Mouse (Mus musculus) embryonic facial prominence, embryonic 14.5 days (tissue): ENCODE results near the gene Kcnmb3. TPM values are rescaled to one million over a fixed set of nuclear protein-coding genes. Genes with fewer than 3 reads are reported as not detected.

Experiments
- ATAC-seq: fragments of 200-750 bp; cut with Nextera tagmentation; 2 replicates; pipeline ENCODE4 v1.8.0; 2017; ENCODE audit warnings: low read depth, moderate number of reproducible peaks, moderate TSS enrichment
- DNase-seq: peaks from one replicate; pipeline ENCODE4 v3.0.0-alpha.2; 2015; ENCODE audit warnings: low spot score
- H3K27ac ChIP-seq: fragments of 300-500 bp; sonication (generic); replicated peaks from 2 replicates; pipeline ENCODE4 v1.5.1; 2014; ENCODE audit warnings: low read depth, mild to moderate bottlenecking, low read length, moderate library complexity
- H3K27me3 ChIP-seq: fragments of 300-500 bp; sonication (generic); replicated peaks from 2 replicates; pipeline ENCODE4 v1.6.1; 2014; ENCODE audit warnings: low read length; ENCODE audit not compliant: control insufficient read depth, insufficient read depth
- H3K36me3 ChIP-seq: fragments of 300-500 bp; sonication (generic); 2 replicates; pipeline ENCODE4 v1.6.1; 2014; ENCODE audit warnings: low read length, mixed read lengths; ENCODE audit not compliant: control insufficient read depth, insufficient read depth
- H3K4me1 ChIP-seq: fragments of 300-500 bp; sonication (generic); 2 replicates; pipeline ENCODE4 v1.6.1; 2014; ENCODE audit warnings: antibody characterized with exemption, low read length; ENCODE audit not compliant: control insufficient read depth, insufficient read depth
- H3K4me2 ChIP-seq: fragments of 300-500 bp; sonication (generic); 2 replicates; pipeline ENCODE4 v1.6.1; 2014; ENCODE audit warnings: low read depth, mild to moderate bottlenecking, low read length, moderate library complexity, mixed read lengths
- H3K4me3 ChIP-seq: fragments of 300-500 bp; sonication (generic); 2 replicates; pipeline ENCODE4 v1.5.1; 2014; ENCODE audit warnings: low read depth, mild to moderate bottlenecking, low read length
- H3K9ac ChIP-seq: fragments of 300-500 bp; sonication (generic); 2 replicates; pipeline ENCODE4 v1.6.1; 2014; ENCODE audit warnings: low read depth, mild to moderate bottlenecking, low read length, moderate library complexity, mixed read lengths
- H3K9me3 ChIP-seq: fragments of 300-500 bp; sonication (generic); 2 replicates; pipeline ENCODE4 v1.6.1; 2016; ENCODE audit warnings: low read length; ENCODE audit not compliant: control insufficient read depth
- WGBS: fragments of 180-500 bp; shearing (Covaris S2); extraction: QIAGEN DNeasy Blood & Tissue Kit; methylation state at CpG from one replicate; pipeline ENCODE4 v1.1.7; 2014; 5-methylcytosine and 5-hydroxymethylcytosine counted together
- polyA plus RNA-seq: library from polyadenylated mRNA; unstranded; fragments of >200 nt; fragmentation: Nextera tagmentation; extraction: Ambion mirVana; gene quantifications from 2 replicates; pipeline ENCODE4 v1.2.1, GENCODE M21; 2014

The Kcnmb3 gene
- polyA plus RNA-seq, 1 experiment from 2014 or later = 0.19 TPM

DNA sequence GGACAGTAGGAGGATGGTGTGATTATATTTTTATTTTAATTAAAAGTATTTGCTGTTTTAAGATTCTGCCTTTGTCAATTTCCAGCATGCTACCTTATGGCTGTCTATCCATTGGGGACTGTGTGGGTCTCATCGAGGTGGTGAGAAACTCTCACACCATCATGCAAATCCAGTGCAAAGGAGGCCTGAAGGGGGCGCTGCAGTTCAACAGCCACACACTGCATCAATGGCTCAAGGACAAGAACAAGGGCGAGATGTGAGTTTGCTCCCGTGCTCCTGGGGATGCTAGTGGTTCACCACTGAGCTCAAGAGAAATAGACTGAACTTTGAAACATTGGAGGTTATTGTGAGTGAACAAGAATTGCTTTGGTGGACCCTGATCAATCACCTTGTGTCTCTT, 32.3 kb downstream of the Kcnmb3 start:
- H3K36me3 ChIP-seq = peaks cover 85% of the 10 kb centered on the region
- ATAC-seq (no peak), DNase-seq (peak; percentile 8)
- no peaks in the 10 kb centered on the region for H3K27me3 ChIP-seq
- no peaks in the 10 kb centered on the region for H3K4me1 ChIP-seq
- no peak overlapping the region for H3K9ac ChIP-seq
- no peaks in the 10 kb centered on the region for H3K9me3 ChIP-seq
- H3K4me3 ChIP-seq = no peak overlapping the region
- WGBS = 65% methylated on average over 4 of the region's 4 CpGs
- H3K27ac ChIP-seq = no peak overlapping the region
- H3K4me2 ChIP-seq = no peak overlapping the region

- 76% methylated on average over 11 of the region's 11 CpGs for WGBS
- Histone ChIP-seq H3K9me3 (no peaks in the 10 kb centered on the region), H3K27ac (no peak overlapping the region), H3K4me3 (no peak overlapping the region), H3K4me1 (no peaks in the 10 kb centered on the region), H3K36me3 (peaks cover 80% of the 10 kb centered on the region), H3K9ac (no peak overlapping the region), H3K4me2 (no peak overlapping the region), H3K27me3 (no peaks in the 10 kb centered on the region)
- DNase-seq = no peak
- ATAC-seq = peak; percentile 30; the same call in 1 of the 2 replicates
Observed at GRCm38 (mm10) chr3:32454329-32455021, 37.6 kb downstream of the Kcnmb3 start.

DNA sequence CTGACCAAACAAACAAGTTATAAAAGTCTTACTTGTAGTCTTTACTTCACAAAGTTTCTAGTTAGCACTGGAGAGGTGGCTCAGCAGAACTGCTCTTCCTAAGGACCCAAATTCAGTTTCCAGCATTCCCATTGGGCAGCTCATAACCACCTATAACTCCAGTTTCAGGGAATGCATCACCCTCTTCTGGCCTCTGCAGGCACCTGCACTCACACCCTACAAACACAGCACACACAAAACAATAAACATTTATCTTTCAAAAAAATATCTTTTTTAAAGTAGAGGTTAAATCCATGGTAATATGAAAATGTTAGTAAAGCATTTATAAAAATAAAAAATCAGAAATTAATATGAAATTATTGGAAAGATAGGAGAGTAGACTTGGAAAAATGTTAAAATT, 50.3 kb downstream of the Kcnmb3 start:
- no peaks in the 10 kb centered on the region for H3K9me3 ChIP-seq
- no peak overlapping the region for H3K4me2 ChIP-seq
- H3K4me3 ChIP-seq = no peak overlapping the region
- no peaks in the 10 kb centered on the region for H3K27me3 ChIP-seq
- ATAC-seq = no peak
- H3K9ac ChIP-seq = no peak overlapping the region
- H3K27ac ChIP-seq = no peak overlapping the region
- H3K36me3 ChIP-seq = peaks cover 75% of the 10 kb centered on the region
- no peak for DNase-seq
- no peaks in the 10 kb centered on the region for H3K4me1 ChIP-seq

DNA sequence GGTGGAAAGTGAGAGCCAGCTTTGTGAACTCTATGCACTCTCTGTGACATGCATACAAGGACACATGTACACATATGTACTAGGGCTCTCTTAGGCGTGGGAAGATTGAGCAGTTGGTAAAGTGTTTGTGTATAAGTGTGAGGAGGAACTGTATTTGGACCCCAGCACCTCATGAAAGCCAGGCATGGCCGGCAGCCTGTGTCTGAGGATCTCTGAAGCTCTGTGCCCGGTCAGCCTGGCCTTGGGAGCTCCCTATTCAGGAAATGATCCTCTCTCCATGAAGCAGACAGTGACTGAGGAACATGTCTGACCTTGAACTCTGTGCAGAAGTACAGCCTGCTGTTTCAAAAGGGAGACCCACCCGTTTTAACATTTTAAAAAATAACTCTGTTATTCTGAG, 53.3 kb downstream of the Kcnmb3 start:
- ATAC-seq = no peak
- H3K36me3 ChIP-seq = peaks cover 60% of the 10 kb centered on the region
- no peaks in the 10 kb centered on the region for H3K4me1 ChIP-seq
- 87% methylated on average over 4 of the region's 4 CpGs for WGBS
- no peak overlapping the region for H3K4me2 ChIP-seq
- H3K9ac ChIP-seq = no peak overlapping the region
- H3K4me3 ChIP-seq = no peak overlapping the region
- no peaks in the 10 kb centered on the region for H3K27me3 ChIP-seq
- no peak for DNase-seq
- H3K27ac ChIP-seq = no peak overlapping the region
- H3K9me3 ChIP-seq = no peaks in the 10 kb centered on the region

GRCm38 (mm10) chr3:32437820-32438219, 54.2 kb downstream of the Kcnmb3 start:
- H3K27me3 ChIP-seq = no peaks in the 10 kb centered on the region
- ATAC-seq (no peak), DNase-seq (no peak)
- peaks cover 52% of the 10 kb centered on the region for H3K36me3 ChIP-seq
- H3K4me2 ChIP-seq = no peak overlapping the region
- H3K9me3 ChIP-seq = no peaks in the 10 kb centered on the region
- no peak overlapping the region for H3K9ac ChIP-seq
- no peak overlapping the region for H3K4me3 ChIP-seq
- 94% methylated on average over 6 of the region's 6 CpGs for WGBS
- H3K27ac ChIP-seq = no peak overlapping the region
- no peaks in the 10 kb centered on the region for H3K4me1 ChIP-seq

DNA sequence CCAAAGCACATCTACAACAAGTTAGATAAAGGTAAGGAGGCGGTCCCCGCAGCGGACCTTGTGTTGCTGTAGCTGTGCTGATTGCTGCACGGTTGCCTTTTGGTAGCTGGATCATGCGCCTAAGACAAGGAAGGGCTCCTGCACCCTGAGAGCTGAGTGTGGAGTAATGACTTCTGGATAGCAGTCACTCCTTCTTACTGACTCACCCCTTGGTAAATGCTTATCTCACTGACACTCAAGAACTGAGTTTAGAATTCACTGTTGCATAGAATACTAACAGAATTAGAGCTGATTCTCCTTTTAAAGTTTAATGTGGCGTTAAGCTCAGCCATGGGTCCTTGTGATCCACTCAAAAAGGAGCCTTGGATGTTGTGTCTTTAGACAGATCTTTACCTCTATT, 54.7 kb downstream of the Kcnmb3 start:
- no peaks in the 10 kb centered on the region for H3K4me1 ChIP-seq
- H3K27ac ChIP-seq = no peak overlapping the region
- no peaks in the 10 kb centered on the region for H3K27me3 ChIP-seq
- no peak overlapping the region for H3K4me2 ChIP-seq
- DNase-seq (no peak), ATAC-seq (no peak)
- peaks cover 48% of the 10 kb centered on the region for H3K36me3 ChIP-seq
- H3K9me3 ChIP-seq = no peaks in the 10 kb centered on the region
- H3K4me3 ChIP-seq = no peak overlapping the region
- no peak overlapping the region for H3K9ac ChIP-seq
- WGBS = 94% methylated on average over 6 of the region's 6 CpGs

DNA sequence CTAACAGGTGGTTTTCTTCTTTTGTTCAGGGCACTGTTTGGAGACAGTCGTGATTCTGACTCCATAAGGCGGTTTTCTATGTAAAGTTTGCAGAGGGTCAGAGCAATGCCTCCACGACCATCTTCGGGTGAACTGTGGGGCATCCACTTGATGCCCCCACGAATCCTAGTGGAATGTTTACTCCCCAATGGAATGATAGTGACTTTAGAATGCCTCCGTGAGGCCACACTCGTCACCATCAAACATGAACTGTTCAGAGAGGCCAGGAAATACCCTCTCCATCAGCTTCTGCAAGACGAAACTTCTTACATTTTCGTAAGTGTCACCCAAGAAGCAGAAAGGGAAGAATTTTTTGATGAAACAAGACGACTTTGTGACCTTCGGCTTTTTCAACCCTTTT, 55.9 kb downstream of the Kcnmb3 start:
- DNase-seq = no peak
- Histone ChIP-seq H3K9me3 (no peaks in the 10 kb centered on the region), H3K9ac (no peak overlapping the region), H3K4me1 (no peaks in the 10 kb centered on the region), H3K27me3 (no peaks in the 10 kb centered on the region), H3K4me3 (no peak overlapping the region), H3K36me3 (peaks cover 41% of the 10 kb centered on the region), H3K4me2 (no peak overlapping the region), H3K27ac (no peak overlapping the region)
- ATAC-seq = no peak
- 87% methylated on average over 11 of the region's 11 CpGs for WGBS

DNA sequence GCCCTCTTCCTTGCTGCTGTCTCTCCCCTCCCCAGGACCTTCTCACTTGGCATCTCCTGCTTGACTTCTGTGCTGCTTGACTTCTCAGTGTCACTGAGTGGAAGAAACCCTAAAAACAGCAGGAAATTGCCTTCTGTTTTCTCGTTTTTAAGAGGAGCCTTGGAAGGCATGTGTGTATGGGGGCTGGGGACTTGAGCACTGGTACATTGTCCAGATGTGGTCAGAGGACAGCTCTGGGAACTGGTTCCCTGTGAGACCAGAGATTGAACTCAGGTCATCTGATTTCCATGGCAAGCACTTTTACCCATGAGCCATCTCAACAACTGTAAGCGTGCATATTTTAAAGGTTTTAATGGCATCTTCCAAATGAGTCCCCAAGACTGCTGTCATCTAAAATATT, 58.0 kb downstream of the Kcnmb3 start:
- H3K9me3 ChIP-seq = no peaks in the 10 kb centered on the region
- no peak overlapping the region for H3K27ac ChIP-seq
- 70% methylated on average over 2 of the region's 2 CpGs for WGBS
- no peaks in the 10 kb centered on the region for H3K27me3 ChIP-seq
- H3K36me3 ChIP-seq = peaks cover 21% of the 10 kb centered on the region
- no peak for ATAC-seq
- no peak overlapping the region for H3K4me3 ChIP-seq
- H3K4me1 ChIP-seq = no peaks in the 10 kb centered on the region
- DNase-seq = no peak
- no peak overlapping the region for H3K9ac ChIP-seq
- no peak overlapping the region for H3K4me2 ChIP-seq

GRCm38 (mm10) chr3:32430394-32430793, 61.6 kb downstream of the Kcnmb3 start:
- Histone ChIP-seq H3K27ac (no peak overlapping the region), H3K27me3 (no peaks in the 10 kb centered on the region), H3K4me3 (no peak overlapping the region), H3K4me2 (no peak overlapping the region), H3K36me3 (no peaks in the 10 kb centered on the region), H3K9me3 (no peaks in the 10 kb centered on the region), H3K4me1 (no peaks in the 10 kb centered on the region), H3K9ac (no peak overlapping the region)
- WGBS = 67% methylated on average over 2 of the region's 2 CpGs
- ATAC-seq (no peak), DNase-seq (no peak)
